Mouse (Mus musculus) bone marrow, adult 2 months (tissue): ENCODE measurements at regions not wholly inside any gene's neighbourhood (a gene's known extent, or its start where the extent isn't known, plus 50 kb on each side); places are given as distances from the start of the nearest gene placed in this dataset.

Experiments
- CTCF ChIP-seq: fragments of 200-500 bp; IDR thresholded peaks from 2 replicates; pipeline ENCODE4 v1.5.1; 2011; ENCODE audit warnings: low read length, control low read depth; ENCODE audit not compliant: control insufficient read depth, insufficient read depth
- POLR2A ChIP-seq: fragments of 200-500 bp; IDR thresholded peaks from 2 replicates; pipeline ENCODE4 v1.6.1; 2011; ENCODE audit warnings: low read depth, mild to moderate bottlenecking, control low read depth, low read length, borderline replicate concordance; ENCODE audit not compliant: control insufficient read depth

DNA sequence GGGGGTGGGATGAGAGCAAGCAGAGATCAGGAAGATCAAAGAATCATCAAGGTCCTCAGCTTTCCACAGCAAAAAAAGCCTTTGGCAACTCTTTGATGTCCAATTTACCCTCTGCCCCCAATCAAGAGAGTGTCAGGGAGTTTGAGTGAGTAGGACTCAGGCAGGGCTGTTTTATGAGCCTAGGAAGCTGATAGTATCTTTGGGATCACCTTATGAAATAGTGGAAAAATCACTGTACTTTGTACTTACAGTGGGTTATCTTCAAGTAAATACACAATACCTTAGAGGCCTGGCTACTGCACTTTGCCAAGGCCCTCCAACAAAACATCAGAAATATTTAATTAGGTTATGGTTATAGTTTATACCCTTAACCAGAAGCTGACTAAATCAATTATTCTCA is 1085.4 kb downstream of the Slc22a22 start:
- no peak for TF ChIP-seq CTCF
- TF ChIP-seq POLR2A: no peak
